Mouse (Mus musculus): Measurements from ENCODE around the gene Prkag2.
A peak's percentile ranks its signal among the peaks of the same experiment; 100 is the strongest.
"Not testable (repeated sequence)": the region's sequence is repeated elsewhere in the genome, so short reads cannot be mapped to it uniquely, and the experiment has no call there.

The Prkag2 gene

GRCm38 (mm10) chr5:24863804-24864203 lies 236.6 kb downstream of the Prkag2 start:
- DNase-seq (ENCODE audit: low spot score), result no peak

- no peak for DNase-seq (ENCODE audit: low spot score)
Measured at GRCm38 (mm10) chr5:24861449-24861930, 239.0 kb downstream of the Prkag2 start.

GRCm38 (mm10) chr5:24860635-24861448 lies 239.6 kb downstream of the Prkag2 start:
- no peak for DNase-seq (ENCODE audit: low spot score)

GRCm38 (mm10) chr5:24859771-24860540 lies 240.5 kb downstream of the Prkag2 start:
- DNase-seq (ENCODE audit: low spot score), result no peak

GRCm38 (mm10) chr5:24854827-24855600 lies 245.4 kb downstream of the Prkag2 start:
- DNase-seq (ENCODE audit: low spot score), result no peak

- DNase-seq (ENCODE audit: low spot score), result no peak
Measured at GRCm38 (mm10) chr5:24854256-24854655, 246.2 kb downstream of the Prkag2 start.

GRCm38 (mm10) chr5:24848261-24848660 lies 252.2 kb downstream of the Prkag2 start:
- not testable (repeated sequence) for DNase-seq (ENCODE audit: low spot score)

- DNase-seq (ENCODE audit: low spot score), result no peak
Measured at GRCm38 (mm10) chr5:24843841-24844240, 256.6 kb downstream of the Prkag2 start.

GRCm38 (mm10) chr5:24843103-24843475 lies 257.4 kb downstream of the Prkag2 start:
- no peak for DNase-seq (ENCODE audit: low spot score)

GRCm38 (mm10) chr5:24842274-24843102 lies 258.0 kb downstream of the Prkag2 start, which contains the start of gene Rheb:
Rheb (minus strand) TSS chr5:24842624.
- DNase-seq (ENCODE audit: low spot score), result peak; percentile 94

GRCm38 (mm10) chr5:24841662-24842273 lies 258.7 kb downstream of the Prkag2 start:
- no peak for DNase-seq (ENCODE audit: low spot score)

GRCm38 (mm10) chr5:24840975-24841431 lies 259.4 kb downstream of the Prkag2 start:
- no peak for DNase-seq (ENCODE audit: low spot score)

- no peak for DNase-seq (ENCODE audit: low spot score)
Measured at GRCm38 (mm10) chr5:24834491-24834890, 266.0 kb downstream of the Prkag2 start.

GRCm38 (mm10) chr5:24831912-24832311 lies 268.5 kb downstream of the Prkag2 start:
- no peak for DNase-seq (ENCODE audit: low spot score)

GRCm38 (mm10) chr5:24828446-24828845 lies 272.0 kb downstream of the Prkag2 start:
- DNase-seq (ENCODE audit: low spot score), result no peak

GRCm38 (mm10) chr5:24827173-24827572 lies 273.3 kb downstream of the Prkag2 start:
- no peak for DNase-seq (ENCODE audit: low spot score)

- DNase-seq (ENCODE audit: low spot score), result no peak
Measured at GRCm38 (mm10) chr5:24826056-24826770, 274.2 kb downstream of the Prkag2 start.

- no peak for DNase-seq (ENCODE audit: low spot score)
Measured at GRCm38 (mm10) chr5:24825365-24826055, 274.9 kb downstream of the Prkag2 start.

GRCm38 (mm10) chr5:24823864-24824405 lies 276.5 kb downstream of the Prkag2 start:
- DNase-seq (ENCODE audit: low spot score), result no peak

Measured in urinary bladder, postnatal 25 days (tissue).